Mouse (Mus musculus) midbrain, embryonic 12.5 days (tissue): ENCODE measurements around the gene Zfp275. TPM values are rescaled to one million over a fixed set of nuclear protein-coding genes. Genes with fewer than 3 reads are reported as not detected.
"Not testable (repeated sequence)": the region's sequence is repeated elsewhere in the genome, so short reads cannot be mapped to it uniquely, and the experiment has no call there.

Experiments used
- ATAC-seq: fragments of 200-750 bp; cut with Nextera tagmentation; 2 replicates; pipeline ENCODE4 v1.8.0; 2017; ENCODE audit warnings: low read depth, moderate TSS enrichment, moderate library complexity; ENCODE audit not compliant: low FRiP score
- H3K27ac ChIP-seq: fragments of 300-500 bp; sonication (generic); replicated peaks from 2 replicates; pipeline ENCODE4 v1.5.1; 2016; ENCODE audit warnings: mild to moderate bottlenecking
- H3K27me3 ChIP-seq: fragments of 300-500 bp; sonication (generic); 2 replicates; pipeline ENCODE4 v1.6.1; 2016; ENCODE audit warnings: mild to moderate bottlenecking
- H3K36me3 ChIP-seq: fragments of 300-500 bp; sonication (generic); 2 replicates; pipeline ENCODE4 v1.6.1; 2016
- H3K4me1 ChIP-seq: fragments of 300-500 bp; sonication (generic); 2 replicates; pipeline ENCODE4 v1.6.1; 2016
- H3K4me2 ChIP-seq: fragments of 300-500 bp; sonication (generic); replicated peaks from 2 replicates; pipeline ENCODE4 v1.6.1; 2016; ENCODE audit warnings: mild to moderate bottlenecking, moderate library complexity
- H3K4me3 ChIP-seq: fragments of 300-500 bp; sonication (generic); 2 replicates; pipeline ENCODE4 v1.5.1; 2016; ENCODE audit warnings: mild to moderate bottlenecking
- H3K9ac ChIP-seq: fragments of 300-500 bp; sonication (generic); replicated peaks from 2 replicates; pipeline ENCODE4 v1.6.1; 2016; ENCODE audit warnings: mild to moderate bottlenecking, moderate library complexity
- H3K9me3 ChIP-seq: fragments of 300-500 bp; sonication (generic); 2 replicates; pipeline ENCODE4 v1.6.1; 2016; ENCODE audit warnings: mild to moderate bottlenecking
- WGBS: fragments of 180-500 bp; shearing (Covaris S2); methylation state at CpG from one replicate; pipeline ENCODE4 v1.1.7; 2016; 5-methylcytosine and 5-hydroxymethylcytosine counted together
- polyA plus RNA-seq: library from polyadenylated mRNA; unstranded; fragments of >200 nt; fragmentation: Nextera tagmentation; extraction: Ambion mirVana; gene quantifications from 2 replicates; pipeline ENCODE4 v1.2.1, GENCODE M21; 2016

Gene Zfp275
- polyA plus RNA-seq, 1 experiment from 2014 or later = 19.1 TPM

GRCm38 (mm10) chrX:73344346-73344745 lies 1.9 kb downstream of the Zfp275 start:
- no peaks in the 10 kb centered on the region for H3K9me3 ChIP-seq
- H3K27me3 ChIP-seq = no peaks in the 10 kb centered on the region; the same call in 1 of the 2 replicates
- H3K27ac ChIP-seq = no peak overlapping the region
- no peak overlapping the region for H3K9ac ChIP-seq
- WGBS = 78% methylated on average over 1 of the region's 1 CpGs
- no peak overlapping the region for H3K4me2 ChIP-seq
- no peak for ATAC-seq
- no peak overlapping the region for H3K4me3 ChIP-seq
- H3K4me1 ChIP-seq = 0 out of 2 replicates have a peak, but pooled peaks cover 5% of the 10 kb centered on the region
- H3K36me3 ChIP-seq = no peaks in the 10 kb centered on the region

DNA sequence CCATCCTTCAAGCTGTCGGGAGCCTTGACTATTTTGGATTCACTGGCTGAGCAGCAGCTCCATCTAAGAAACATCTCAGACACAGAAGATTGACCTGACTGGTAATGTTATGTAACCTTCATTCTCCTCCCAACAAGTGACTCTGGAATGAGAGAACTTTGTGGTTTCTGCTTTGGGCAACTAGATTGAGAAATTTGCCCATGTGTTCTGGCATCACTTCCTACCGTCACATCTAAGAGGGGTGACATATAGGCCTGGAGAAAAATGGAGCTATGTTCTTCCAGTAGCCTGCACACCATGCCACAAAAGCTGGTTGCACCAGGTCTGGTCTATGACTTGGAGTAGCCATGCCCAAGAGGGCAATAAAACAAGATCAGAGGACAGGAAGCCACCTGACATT lies 13.7 kb downstream of the Zfp275 start:
- Histone ChIP-seq H3K4me1 (no peaks in the 10 kb centered on the region), H3K27ac (no peak overlapping the region), H3K9me3 (peaks cover 4% of the 10 kb centered on the region; the same call in 1 of the 2 replicates), H3K36me3 (peaks cover 39% of the 10 kb centered on the region), H3K4me3 (no peak overlapping the region), H3K9ac (no peak overlapping the region), H3K4me2 (no peak overlapping the region), H3K27me3 (no peaks in the 10 kb centered on the region)
- ATAC-seq = no peak
- WGBS = 92% methylated on average over 2 of the region's 2 CpGs

GRCm38 (mm10) chrX:73356719-73357118 lies 14.3 kb downstream of the Zfp275 start:
- Histone ChIP-seq H3K4me3 (no peak overlapping the region), H3K36me3 (peaks cover 37% of the 10 kb centered on the region), H3K27ac (no peak overlapping the region), H3K4me1 (no peaks in the 10 kb centered on the region), H3K4me2 (no peak overlapping the region), H3K9ac (no peak overlapping the region), H3K27me3 (no peaks in the 10 kb centered on the region), H3K9me3 (peaks cover 4% of the 10 kb centered on the region; the same call in 1 of the 2 replicates)
- WGBS = 80% methylated on average over 1 of the region's 1 CpGs
- no peak for ATAC-seq

- Histone ChIP-seq H3K9ac (no peak overlapping the region), H3K4me1 (no peaks in the 10 kb centered on the region), H3K4me3 (no peak overlapping the region), H3K4me2 (no peak overlapping the region), H3K36me3 (no peaks in the 10 kb centered on the region), H3K9me3 (no peaks in the 10 kb centered on the region), H3K27me3 (no peaks in the 10 kb centered on the region), H3K27ac (no peak overlapping the region)
- ATAC-seq = no peak
Observed at GRCm38 (mm10) chrX:73363291-73363690, 20.9 kb downstream of the Zfp275 start.

GRCm38 (mm10) chrX:73384419-73384818 lies 42.0 kb downstream of the Zfp275 start:
- ATAC-seq = no peak
- no peak overlapping the region for H3K9ac ChIP-seq
- 0 out of 2 replicates have a peak overlapping the region, but pooled peaks have one; percentile 42 for H3K27ac ChIP-seq
- no peaks in the 10 kb centered on the region for H3K36me3 ChIP-seq
- no peaks in the 10 kb centered on the region for H3K9me3 ChIP-seq
- H3K4me2 ChIP-seq = no peak overlapping the region
- no peak overlapping the region for H3K4me3 ChIP-seq
- H3K27me3 ChIP-seq = no peaks in the 10 kb centered on the region
- WGBS = 56% methylated on average over 6 of the region's 6 CpGs
- no peaks in the 10 kb centered on the region for H3K4me1 ChIP-seq

DNA sequence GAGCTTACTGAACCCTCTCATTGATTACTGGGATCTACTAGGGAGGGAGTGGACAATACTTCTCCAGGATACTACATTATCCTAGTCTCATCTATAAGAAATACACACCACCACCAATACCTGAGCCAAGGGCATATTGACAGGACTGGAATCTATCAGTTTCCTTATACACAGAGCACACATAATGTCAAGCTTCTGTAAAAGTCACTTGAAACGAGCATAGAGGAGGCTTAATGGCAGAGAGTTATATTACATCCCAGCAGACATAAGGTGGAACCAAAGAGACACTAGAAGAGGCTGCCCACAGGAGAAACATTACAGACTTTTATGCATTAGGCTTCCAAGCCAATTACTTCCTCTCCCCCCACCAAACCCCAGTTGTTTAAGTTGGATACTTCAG lies 42.5 kb downstream of the Zfp275 start:
- Histone ChIP-seq H3K27ac (peak overlapping the region; percentile 42; the same call in 1 of the 2 replicates), H3K36me3 (no peaks in the 10 kb centered on the region), H3K4me1 (no peaks in the 10 kb centered on the region), H3K4me2 (no peak overlapping the region), H3K27me3 (no peaks in the 10 kb centered on the region), H3K9me3 (no peaks in the 10 kb centered on the region), H3K9ac (no peak overlapping the region), H3K4me3 (no peak overlapping the region)
- WGBS = 48% methylated on average over 1 of the region's 1 CpGs
- ATAC-seq = no peak

DNA sequence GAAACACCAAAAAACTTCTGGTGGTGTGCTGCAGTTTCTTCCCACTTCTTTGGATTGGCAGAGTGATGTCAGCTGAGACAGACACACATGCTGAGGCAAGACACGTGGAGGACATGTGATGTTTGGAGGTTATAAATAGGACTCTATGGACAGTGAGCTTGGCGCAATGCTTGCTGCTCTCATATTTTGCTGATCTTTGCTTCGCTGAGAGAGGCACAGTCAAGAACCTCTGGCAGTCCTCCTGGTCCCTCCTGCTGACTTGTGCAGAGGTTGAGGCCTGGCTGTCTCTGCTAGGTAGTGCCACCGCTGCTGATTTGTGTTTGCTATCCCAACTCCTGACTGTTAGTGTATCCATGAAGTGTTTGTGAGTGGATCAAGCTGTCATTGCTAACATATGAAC lies 49.1 kb downstream of the Zfp275 start:
- Histone ChIP-seq H3K4me3 (no peak overlapping the region), H3K36me3 (no peaks in the 10 kb centered on the region), H3K27me3 (0 out of 2 replicates have a peak, but pooled peaks cover 1% of the 10 kb centered on the region), H3K27ac (no peak overlapping the region), H3K4me1 (no peaks in the 10 kb centered on the region), H3K9ac (no peak overlapping the region), H3K9me3 (no peaks in the 10 kb centered on the region), H3K4me2 (no peak overlapping the region)
- 87% methylated on average over 4 of the region's 4 CpGs for WGBS
- no peak for ATAC-seq

- no peak overlapping the region for H3K4me2 ChIP-seq
- no peaks in the 10 kb centered on the region for H3K36me3 ChIP-seq
- WGBS = 100% methylated on average over 1 of the region's 1 CpGs
- H3K9ac ChIP-seq = no peak overlapping the region
- H3K27me3 ChIP-seq = peaks cover 7% of the 10 kb centered on the region; the same call in 1 of the 2 replicates
- no peak overlapping the region for H3K4me3 ChIP-seq
- no peak for ATAC-seq
- no peaks in the 10 kb centered on the region for H3K9me3 ChIP-seq
- no peaks in the 10 kb centered on the region for H3K4me1 ChIP-seq
- H3K27ac ChIP-seq = no peak overlapping the region
Observed at GRCm38 (mm10) chrX:73396446-73396845, 54.0 kb downstream of the Zfp275 start.

DNA sequence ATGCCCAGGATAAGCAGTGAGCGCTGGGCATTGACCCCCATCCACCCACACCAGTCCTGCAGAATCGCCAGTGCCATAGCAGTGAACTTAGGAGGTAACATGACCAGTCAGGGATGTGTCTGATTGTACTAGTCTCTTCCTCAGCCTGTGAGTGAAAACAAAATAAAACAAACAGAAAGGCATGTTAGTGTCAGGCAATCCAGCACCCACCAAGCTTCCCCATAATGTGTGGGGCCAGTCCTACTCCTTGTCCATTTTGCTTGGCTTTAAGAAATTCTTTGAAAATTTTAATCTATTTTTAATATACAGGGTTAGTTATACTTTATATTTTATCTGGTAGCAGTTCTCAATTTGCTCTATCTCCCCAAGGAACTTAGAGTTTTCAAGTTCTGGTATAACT lies 56.2 kb downstream of the Zfp275 start, which contains the start of gene Gm18336:
Gene Gm18336 (minus strand): TSS at position 101 of the 400 bp plus-strand sequence.
- H3K27me3 ChIP-seq, H3K36me3 ChIP-seq, H3K4me2 ChIP-seq, H3K27ac ChIP-seq, H3K9ac ChIP-seq, ATAC-seq, H3K9me3 ChIP-seq, H3K4me3 ChIP-seq, H3K4me1 ChIP-seq: not testable (repeated sequence)
- 77% methylated on average over 2 of the region's 2 CpGs for WGBS

DNA sequence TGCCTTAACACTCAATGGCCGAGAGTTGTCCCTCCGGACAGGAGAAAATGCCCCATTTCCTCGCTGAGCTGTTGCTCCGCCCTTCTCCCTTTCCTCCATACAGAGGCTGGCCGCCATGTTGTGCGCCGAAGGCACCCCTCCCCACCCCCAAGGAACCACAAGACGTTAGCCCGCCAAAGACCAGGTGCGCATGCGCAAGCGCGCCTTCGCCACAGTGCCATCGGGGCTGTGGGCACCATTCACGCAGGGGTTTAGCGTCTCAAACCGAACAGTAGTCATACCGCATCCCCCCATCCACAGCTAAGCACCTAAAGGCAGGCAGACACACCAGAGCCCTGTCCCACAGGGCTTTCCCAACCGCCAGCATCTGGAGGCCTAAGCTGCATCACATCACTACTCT lies 58.5 kb downstream of the Zfp275 start:
- Histone ChIP-seq H3K36me3 (no peaks in the 10 kb centered on the region), H3K4me2 (no peak overlapping the region), H3K27ac (no peak overlapping the region), H3K9me3 (no peaks in the 10 kb centered on the region), H3K27me3 (peaks cover 7% of the 10 kb centered on the region; the same call in 1 of the 2 replicates), H3K4me3 (no peak overlapping the region), H3K4me1 (no peaks in the 10 kb centered on the region), H3K9ac (no peak overlapping the region)
- ATAC-seq = no peak
- 90% methylated on average over 20 of the region's 20 CpGs for WGBS

GRCm38 (mm10) chrX:73401616-73402015 lies 59.2 kb downstream of the Zfp275 start:
- WGBS = 90% methylated on average over 12 of the region's 12 CpGs

More at GRCm38 (mm10) chrX:73401616-73402015, 59.2 kb downstream of the Zfp275 start:
- Histone ChIP-seq H3K9me3 (no peaks in the 10 kb centered on the region), H3K4me1 (no peaks in the 10 kb centered on the region), H3K9ac (no peak overlapping the region), H3K4me2 (no peak overlapping the region), H3K27me3 (peaks cover 5% of the 10 kb centered on the region; the same call in 1 of the 2 replicates), H3K27ac (no peak overlapping the region), H3K36me3 (no peaks in the 10 kb centered on the region), H3K4me3 (no peak overlapping the region)
- ATAC-seq = no peak
